Mouse (Mus musculus): ENCODE measurements around the gene Mgat3. TPM values are rescaled to one million over a fixed set of nuclear protein-coding genes. Genes with fewer than 3 reads are reported as not detected.

The Mgat3 gene
- total and polyA plus RNA-seq, 2 experiments from 2014 or later: 13.5 to 106 TPM

- WGBS: 53% methylated on average over 14 of the region's 14 CpGs
- Histone ChIP-seq H3K27ac (no peak overlapping the region), H3K4me3 (ENCODE audit: low read length) (no peak overlapping the region), H3K36me3 (ENCODE audit: insufficient read depth, low read length) (no peaks in the 10 kb centered on the region), H3K4me1 (ENCODE audit: insufficient read depth, low read length) (no peaks in the 10 kb centered on the region), H3K27me3 (ENCODE audit: insufficient read depth, low read length) (no peaks in the 10 kb centered on the region), H3K9me3 (ENCODE audit: low read length) (no peaks in the 10 kb centered on the region), H3K4me2 (ENCODE audit: low read depth, low read length) (no peak overlapping the region), H3K9ac (replicated peaks; ENCODE audit: low read length) (no peak overlapping the region)
- DNase-seq (ENCODE audit: low spot score) (no peak), ATAC-seq (no peak)
- TF ChIP-seq CTCF (IDR thresholded peaks at IDR 0.05; ENCODE audit: low read depth): no peak
These were observed 45.7 kb downstream of the Mgat3 start for GRCm38 (mm10) chr15:80219211-80219610.

GRCm38 (mm10) chr15:80219705-80220657 lies 46.5 kb downstream of the Mgat3 start:
- H3K4me3 ChIP-seq (ENCODE audit: low read length): no peak overlapping the region
- H3K27ac ChIP-seq: no peak overlapping the region
- no peaks in the 10 kb centered on the region for H3K27me3 ChIP-seq (ENCODE audit: insufficient read depth, low read length)
- WGBS: 73% methylated on average over 4 of the region's 4 CpGs
- H3K9me3 ChIP-seq (ENCODE audit: low read length): no peaks in the 10 kb centered on the region
- no peaks in the 10 kb centered on the region for H3K4me1 ChIP-seq (ENCODE audit: insufficient read depth, low read length)
- H3K4me2 ChIP-seq (ENCODE audit: low read depth, low read length): no peak overlapping the region
- TF ChIP-seq CTCF (IDR thresholded peaks at IDR 0.05; ENCODE audit: low read depth): no peak
- no peaks in the 10 kb centered on the region for H3K36me3 ChIP-seq (ENCODE audit: insufficient read depth, low read length)
- no peak for DNase-seq (ENCODE audit: low spot score)
- no peak for ATAC-seq
- no peak overlapping the region for H3K9ac ChIP-seq (replicated peaks; ENCODE audit: low read length)

GRCm38 (mm10) chr15:80221031-80221430 lies 47.5 kb downstream of the Mgat3 start:
- Histone ChIP-seq H3K27ac (no peak overlapping the region), H3K4me1 (ENCODE audit: insufficient read depth, low read length) (no peaks in the 10 kb centered on the region), H3K27me3 (ENCODE audit: insufficient read depth, low read length) (no peaks in the 10 kb centered on the region), H3K4me3 (ENCODE audit: low read length) (no peak overlapping the region), H3K4me2 (ENCODE audit: low read depth, low read length) (no peak overlapping the region), H3K9me3 (ENCODE audit: low read length) (no peaks in the 10 kb centered on the region), H3K9ac (replicated peaks; ENCODE audit: low read length) (no peak overlapping the region), H3K36me3 (ENCODE audit: insufficient read depth, low read length) (no peaks in the 10 kb centered on the region)
- WGBS: 66% methylated on average over 8 of the region's 8 CpGs
- ATAC-seq (no peak), DNase-seq (ENCODE audit: low spot score) (no peak)
- TF ChIP-seq CTCF (IDR thresholded peaks at IDR 0.05; ENCODE audit: low read depth): peak; percentile 1; the same call in 1 of the 2 replicates

GRCm38 (mm10) chr15:80223751-80224150 lies 50.2 kb downstream of the Mgat3 start:
- H3K36me3 ChIP-seq (ENCODE audit: insufficient read depth, low read length): no peaks in the 10 kb centered on the region
- H3K9ac ChIP-seq (replicated peaks; ENCODE audit: low read length): no peak overlapping the region
- H3K4me3 ChIP-seq (ENCODE audit: low read length): no peak overlapping the region
- H3K4me1 ChIP-seq (ENCODE audit: insufficient read depth, low read length): no peaks in the 10 kb centered on the region
- H3K9me3 ChIP-seq (ENCODE audit: low read length): no peaks in the 10 kb centered on the region
- 90% methylated on average over 7 of the region's 7 CpGs for WGBS
- no peak for DNase-seq (ENCODE audit: low spot score)
- H3K27ac ChIP-seq: no peak overlapping the region
- no peak for ATAC-seq
- no peak for TF ChIP-seq CTCF (IDR thresholded peaks at IDR 0.05; ENCODE audit: low read depth)
- no peaks in the 10 kb centered on the region for H3K27me3 ChIP-seq (ENCODE audit: insufficient read depth, low read length)
- H3K4me2 ChIP-seq (ENCODE audit: low read depth, low read length): no peak overlapping the region

GRCm38 (mm10) chr15:80225208-80225607 lies 51.7 kb downstream of the Mgat3 start:
- Histone ChIP-seq H3K9ac (replicated peaks; ENCODE audit: low read length) (no peak overlapping the region), H3K27me3 (ENCODE audit: insufficient read depth, low read length) (no peaks in the 10 kb centered on the region), H3K36me3 (ENCODE audit: insufficient read depth, low read length) (no peaks in the 10 kb centered on the region), H3K4me1 (ENCODE audit: insufficient read depth, low read length) (no peaks in the 10 kb centered on the region), H3K9me3 (ENCODE audit: low read length) (no peaks in the 10 kb centered on the region), H3K4me2 (ENCODE audit: low read depth, low read length) (no peak overlapping the region), H3K4me3 (ENCODE audit: low read length) (no peak overlapping the region), H3K27ac (no peak overlapping the region)
- peak; percentile 75 for DNase-seq (ENCODE audit: low spot score)
- 19% methylated on average over 9 of the region's 9 CpGs for WGBS
- ATAC-seq: peak; percentile 77; the same call in 1 of the 2 replicates
- peak; percentile 92 for TF ChIP-seq CTCF (IDR thresholded peaks at IDR 0.05; ENCODE audit: low read depth)

- TF ChIP-seq CTCF (IDR thresholded peaks at IDR 0.05; ENCODE audit: low read depth): peak; percentile 81
- no peaks in the 10 kb centered on the region for H3K27me3 ChIP-seq (ENCODE audit: insufficient read depth, low read length)
- no peaks in the 10 kb centered on the region for H3K4me1 ChIP-seq (ENCODE audit: insufficient read depth, low read length)
- H3K9ac ChIP-seq (replicated peaks; ENCODE audit: low read length): no peak overlapping the region
- DNase-seq (ENCODE audit: low spot score): peak; percentile 70
- no peaks in the 10 kb centered on the region for H3K9me3 ChIP-seq (ENCODE audit: low read length)
- no peaks in the 10 kb centered on the region for H3K36me3 ChIP-seq (ENCODE audit: insufficient read depth, low read length)
- no peak overlapping the region for H3K4me3 ChIP-seq (ENCODE audit: low read length)
- ATAC-seq: no peak
- H3K4me2 ChIP-seq (ENCODE audit: low read depth, low read length): no peak overlapping the region
- 46% methylated on average over 2 of the region's 2 CpGs for WGBS
- H3K27ac ChIP-seq: no peak overlapping the region
These were observed 52.3 kb downstream of the Mgat3 start for GRCm38 (mm10) chr15:80225796-80226195.
